Mouse (Mus musculus): Measurements from ENCODE around the gene 1700013F07Rik.
"Not testable (repeated sequence)": the region's sequence is repeated elsewhere in the genome, so short reads cannot be mapped to it uniquely, and the experiment has no call there.

Gene 1700013F07Rik
- long read RNA-seq, experiment 1, partial matches to known transcripts: 0 of 1 reads
- long read RNA-seq, experiment 1, other reads (novel, unspliced or antisense): 1 of 1 reads
- long read RNA-seq, experiment 2, partial matches to known transcripts: 0 of 1 reads
- long read RNA-seq, experiment 2, other reads (novel, unspliced or antisense): 1 of 1 reads

DNA sequence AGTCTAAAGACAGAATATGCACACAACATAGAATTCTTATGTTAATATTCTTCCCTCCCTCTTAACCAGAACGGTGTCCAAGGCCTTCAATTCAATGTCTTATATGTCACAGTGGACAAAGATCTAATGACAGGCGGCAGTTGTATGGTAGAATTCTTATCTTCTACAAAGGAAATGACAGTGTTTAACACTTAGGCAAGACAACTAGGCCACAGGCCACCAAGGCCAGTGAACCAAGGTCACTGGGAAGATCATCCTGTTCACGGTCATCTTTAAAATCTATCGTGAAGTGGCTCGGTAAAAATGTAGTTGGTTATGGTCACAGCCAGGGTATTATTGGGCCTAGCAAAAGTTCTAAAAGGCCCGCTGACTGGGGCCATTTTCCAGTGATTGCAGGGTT lies at the start of gene 1700013F07Rik:
1700013F07Rik (plus strand) TSS at position 200 of the 400 bp plus-strand sequence.
- intact Hi-C loops (cut with DNase I): no loop called here

DNA sequence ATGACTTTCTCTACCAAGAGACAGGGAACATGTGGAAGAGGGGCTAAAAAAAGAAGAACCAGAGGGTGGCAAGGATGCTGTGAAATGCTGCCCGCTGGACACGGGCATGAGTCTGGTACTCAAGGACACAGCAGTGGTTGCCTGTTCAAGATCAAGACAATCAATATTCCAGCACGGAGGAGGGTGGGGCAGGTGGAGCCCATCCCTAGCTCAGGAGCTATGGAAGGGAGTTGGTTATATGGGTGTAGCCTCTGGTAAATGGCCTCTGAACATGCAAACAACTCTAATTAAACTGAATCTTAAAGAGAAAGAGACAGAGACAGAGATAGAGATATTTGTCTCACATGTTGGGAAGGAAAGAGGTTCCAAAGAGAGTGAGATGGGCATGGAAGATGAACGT lies 49.2 kb upstream of the 1700013F07Rik start:
- intact Hi-C loops (cut with DNase I): no loop called here

DNA sequence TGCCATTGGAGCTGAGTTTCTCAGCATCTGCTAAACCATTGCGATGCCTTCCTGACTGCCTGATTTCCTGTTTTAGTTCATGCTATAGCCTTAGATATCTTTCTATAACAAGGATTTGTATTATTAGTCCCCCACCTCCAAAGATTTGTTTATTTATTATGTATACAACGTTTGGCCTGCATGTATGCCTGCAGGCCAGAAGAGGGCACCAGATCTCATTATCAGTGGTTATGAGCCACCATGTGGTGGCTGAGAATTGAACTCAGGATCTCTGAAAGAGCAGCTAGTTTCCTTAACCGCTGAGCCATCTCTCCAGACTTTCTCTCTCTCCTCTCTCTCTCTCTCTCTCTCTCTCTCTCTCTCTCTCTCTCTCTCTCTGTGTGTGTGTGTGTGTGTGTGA lies 44.0 kb upstream of the 1700013F07Rik start:
- intact Hi-C loops (cut with DNase I): no loop called here

DNA sequence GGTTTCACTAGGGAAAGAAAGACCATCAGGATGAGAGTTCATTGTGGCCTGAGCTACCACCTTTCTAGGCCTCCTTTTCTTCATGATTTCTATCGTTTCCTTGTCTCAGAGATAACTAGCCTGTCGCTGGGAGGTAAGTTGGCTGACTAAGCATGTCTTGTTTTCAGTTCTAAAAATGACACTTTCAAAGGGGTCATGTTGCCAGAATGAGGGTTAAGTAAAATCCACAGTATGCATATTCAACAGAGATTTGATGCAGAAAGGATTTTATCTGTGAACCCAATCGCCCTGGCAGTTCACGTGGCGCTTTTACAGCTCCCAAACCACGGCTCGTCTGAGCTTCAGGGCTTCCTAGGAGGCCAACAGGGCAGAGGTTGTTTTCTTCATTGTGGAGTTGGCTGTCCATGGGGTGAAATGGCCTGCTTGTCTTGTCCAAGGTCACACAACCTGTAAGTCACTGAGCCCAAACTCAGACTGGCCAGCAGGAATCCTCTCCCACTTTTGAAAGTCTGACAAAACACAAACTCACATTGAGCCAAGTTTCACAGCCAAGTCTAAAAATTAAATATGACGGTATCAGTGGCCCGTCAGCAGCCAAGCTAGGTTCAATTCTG lies 39.0 kb upstream of the 1700013F07Rik start:
- intact Hi-C loops (cut with DNase I): no loop called here

DNA sequence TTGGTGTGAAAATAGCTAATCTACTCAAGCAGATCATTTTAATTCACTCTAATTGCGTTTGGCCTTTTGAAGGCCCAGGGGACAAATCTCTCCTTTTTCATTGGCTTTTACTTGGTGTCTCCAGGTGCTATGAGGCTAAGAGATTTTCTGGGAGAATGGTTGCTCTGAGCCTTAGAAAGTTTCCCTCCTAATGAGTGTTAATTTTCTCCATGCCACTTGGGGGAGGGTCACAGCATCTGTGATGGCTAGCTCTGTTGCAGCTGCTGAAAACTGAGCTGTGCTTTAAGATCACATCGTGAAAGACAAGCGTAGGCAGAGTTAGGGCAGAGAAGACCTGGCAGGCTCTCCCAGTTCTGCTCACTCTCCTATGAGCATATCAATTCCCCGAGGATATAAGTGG lies 38.5 kb upstream of the 1700013F07Rik start:
- intact Hi-C loops (cut with DNase I): no loop called here

DNA sequence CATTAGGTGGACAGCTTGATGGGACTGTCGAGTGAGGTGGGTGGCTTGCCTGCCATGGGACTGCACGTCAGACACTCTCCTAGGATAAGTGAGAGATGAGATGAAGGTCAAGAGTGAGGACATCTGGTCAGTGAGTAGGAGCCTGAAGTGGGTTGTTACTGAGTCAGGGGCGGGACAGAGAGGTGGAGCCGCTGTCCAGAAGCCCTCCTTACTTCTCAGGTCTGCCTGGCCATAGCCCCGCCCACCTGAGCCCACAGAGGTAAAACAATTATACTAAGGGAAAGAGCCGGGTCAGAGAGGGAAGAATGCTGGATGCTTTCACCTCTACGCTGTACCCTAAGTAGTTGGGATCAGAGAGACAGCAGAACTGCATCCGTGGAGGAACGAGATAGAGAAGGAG lies 36.3 kb upstream of the 1700013F07Rik start:
- intact Hi-C loops (cut with DNase I): no loop called here

DNA sequence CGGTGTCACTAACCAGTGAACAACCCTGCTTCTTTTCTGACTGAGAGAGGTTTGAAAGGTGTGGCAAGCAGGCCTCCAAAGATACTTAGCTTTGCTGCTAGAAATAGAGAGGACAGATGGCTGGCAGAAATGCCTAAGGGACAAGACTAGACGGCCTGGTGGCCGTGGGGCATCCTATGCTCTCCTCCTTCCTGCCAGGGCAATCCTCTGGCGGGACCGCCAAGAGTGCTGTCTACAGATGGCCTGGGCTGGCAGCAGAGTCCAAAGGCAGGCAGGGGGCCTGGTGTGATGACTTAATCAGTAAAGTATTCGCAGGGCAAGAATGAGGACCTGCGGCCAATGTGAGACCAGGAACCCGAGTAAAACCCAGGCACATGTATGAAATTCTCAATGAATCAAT lies 34.1 kb upstream of the 1700013F07Rik start:
- intact Hi-C loops (cut with DNase I): no loop called here

DNA sequence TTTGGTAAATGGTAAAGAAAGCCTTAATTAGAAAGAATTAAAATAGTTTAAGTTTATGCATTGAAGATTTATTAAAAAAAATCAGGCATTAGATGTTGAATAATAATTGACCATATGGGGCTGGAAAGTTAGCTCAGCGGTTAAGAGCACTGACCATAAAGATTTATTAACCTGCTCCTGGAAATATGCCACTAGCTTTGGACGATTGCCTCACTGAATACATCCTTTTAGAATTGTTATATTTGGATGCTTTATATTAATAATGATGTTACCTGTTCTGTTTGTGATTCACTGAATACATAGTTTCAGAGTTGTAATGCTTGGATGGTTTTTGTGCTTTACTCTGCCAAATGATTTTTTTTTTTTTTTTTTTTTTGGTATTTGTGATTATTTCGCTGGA lies 32.5 kb upstream of the 1700013F07Rik start:
- intact Hi-C loops (cut with DNase I): not testable (repeated sequence)

DNA sequence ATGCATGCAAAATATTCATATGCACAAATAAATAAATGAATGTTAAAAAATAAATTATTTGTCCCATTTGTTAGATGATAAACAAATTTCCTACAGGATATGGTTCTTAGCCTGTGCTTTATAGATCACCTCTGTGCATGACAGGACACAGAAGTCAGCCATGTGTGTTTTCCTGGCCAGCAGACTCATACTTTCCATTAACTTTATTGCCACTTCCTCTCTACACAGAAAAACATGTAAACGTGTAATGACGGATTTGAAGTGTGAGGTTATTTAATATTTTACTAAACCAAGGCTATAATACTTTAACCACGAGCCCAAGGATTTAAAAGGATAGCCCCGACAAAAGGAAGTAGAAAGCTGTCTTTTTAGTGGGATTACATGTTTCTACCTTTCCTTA lies 30.0 kb upstream of the 1700013F07Rik start:
- intact Hi-C loops (cut with DNase I): no loop called here

DNA sequence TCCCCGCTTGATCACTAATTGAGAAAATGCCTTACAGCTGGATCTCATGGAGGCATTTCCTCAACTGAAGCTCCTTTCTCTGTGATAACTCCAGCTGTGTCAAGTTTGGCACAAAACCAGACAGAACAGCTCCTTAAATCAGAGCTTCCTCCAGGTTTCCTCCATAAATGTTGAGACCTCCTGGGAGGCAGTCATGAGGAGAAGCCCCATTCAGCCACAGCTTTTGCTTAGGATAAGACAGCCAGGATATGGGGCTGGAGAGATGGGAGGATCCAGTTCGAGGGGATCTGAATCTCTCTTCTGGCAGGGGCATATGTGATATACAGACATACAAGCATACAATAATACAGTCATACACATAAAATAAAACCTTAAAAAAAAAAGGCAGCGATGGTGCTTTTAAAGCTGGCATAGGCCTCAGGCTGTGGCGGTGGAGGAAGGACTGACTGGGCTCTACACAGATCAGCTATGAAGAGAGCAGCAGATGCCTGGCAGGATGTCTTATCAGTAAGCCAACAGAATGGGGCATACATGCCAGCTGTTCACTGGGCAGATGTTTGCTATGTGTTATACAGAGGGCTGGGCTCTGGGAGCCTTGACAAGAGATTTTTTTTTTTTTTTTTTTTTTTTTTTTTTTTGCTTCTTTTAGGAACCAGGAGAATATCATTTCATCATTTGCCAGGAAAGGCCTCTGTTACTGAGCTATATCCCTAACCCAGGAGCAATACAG lies 25.0 kb upstream of the 1700013F07Rik start:
- intact Hi-C loops (cut with DNase I): no loop called here

DNA sequence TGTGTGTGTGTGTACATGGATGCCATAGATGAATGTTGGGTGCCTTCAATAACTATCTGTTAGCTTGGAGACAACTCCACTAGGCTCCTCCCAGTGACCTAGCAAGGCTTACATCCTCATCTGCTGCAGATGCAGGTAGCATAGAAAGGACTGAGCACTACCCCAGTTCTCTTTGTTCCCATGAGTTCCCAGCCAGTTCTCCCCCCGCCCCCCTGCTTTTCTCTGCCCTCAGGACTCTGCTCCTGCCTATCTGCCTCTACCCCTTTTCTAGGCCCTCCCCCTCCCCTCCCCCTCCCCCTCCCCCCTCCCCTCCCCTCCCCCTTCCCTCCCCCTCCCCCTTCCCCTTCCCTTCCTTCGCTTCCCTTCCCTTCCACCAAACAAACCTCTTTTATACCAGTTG lies 23.8 kb upstream of the 1700013F07Rik start:
- intact Hi-C loops (cut with DNase I): no loop called here

DNA sequence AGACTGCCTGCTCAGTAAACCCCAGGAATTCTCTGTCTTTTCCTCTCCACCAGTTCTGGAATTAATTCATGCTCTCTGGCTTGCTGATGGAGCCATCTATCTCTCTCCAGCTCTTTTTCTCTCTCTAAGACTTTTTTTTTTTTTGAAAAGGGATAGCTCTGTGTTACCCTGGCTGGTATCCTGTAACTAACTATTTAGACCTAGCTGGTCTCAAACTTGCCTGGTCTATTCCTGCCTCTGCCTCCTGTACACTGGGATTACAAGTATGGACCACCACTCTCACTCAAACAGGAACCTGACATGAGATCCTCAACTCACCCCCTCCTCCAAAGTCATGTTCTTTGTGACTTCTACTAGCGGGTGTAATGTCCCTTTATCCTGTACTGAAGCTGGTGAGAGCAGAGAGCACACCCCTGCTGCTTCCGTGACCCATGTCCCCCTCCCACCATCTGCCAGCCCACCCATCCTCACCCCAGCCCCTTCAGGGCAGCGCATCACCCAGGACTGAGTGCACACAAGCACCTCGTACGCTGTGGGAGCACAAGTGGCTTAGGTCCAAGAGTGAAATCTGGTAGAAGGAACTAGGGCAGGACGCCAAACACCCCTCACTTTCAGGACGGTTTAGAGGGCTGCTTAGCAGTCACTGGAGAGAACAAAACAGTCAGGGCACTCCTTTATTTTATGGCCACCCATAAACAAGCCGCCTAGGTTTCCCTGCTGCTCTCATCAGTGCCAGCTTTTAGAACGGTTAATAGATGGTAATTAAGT lies 23.1 kb upstream of the 1700013F07Rik start:
- intact Hi-C loops (cut with DNase I): no loop called here

DNA sequence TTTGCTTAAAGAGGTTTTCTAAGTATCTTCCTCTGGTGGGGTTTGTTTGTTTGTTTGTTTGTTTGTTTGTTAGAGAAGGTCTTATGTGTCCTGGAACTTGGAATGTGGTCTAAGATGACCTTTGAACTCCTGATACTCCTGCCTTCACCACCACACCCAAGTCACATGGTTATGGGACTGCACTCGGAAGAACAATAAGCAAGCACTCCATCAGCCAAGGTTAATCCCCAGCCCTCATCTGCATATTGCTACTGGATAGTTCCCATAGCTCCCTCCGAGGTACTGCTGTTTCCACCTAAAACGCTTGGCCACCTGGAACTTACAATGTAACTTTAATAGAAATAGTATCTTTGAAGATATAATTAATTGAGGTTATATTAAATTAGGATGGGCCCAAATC lies 20.5 kb upstream of the 1700013F07Rik start:
- intact Hi-C loops (cut with DNase I): no loop called here

DNA sequence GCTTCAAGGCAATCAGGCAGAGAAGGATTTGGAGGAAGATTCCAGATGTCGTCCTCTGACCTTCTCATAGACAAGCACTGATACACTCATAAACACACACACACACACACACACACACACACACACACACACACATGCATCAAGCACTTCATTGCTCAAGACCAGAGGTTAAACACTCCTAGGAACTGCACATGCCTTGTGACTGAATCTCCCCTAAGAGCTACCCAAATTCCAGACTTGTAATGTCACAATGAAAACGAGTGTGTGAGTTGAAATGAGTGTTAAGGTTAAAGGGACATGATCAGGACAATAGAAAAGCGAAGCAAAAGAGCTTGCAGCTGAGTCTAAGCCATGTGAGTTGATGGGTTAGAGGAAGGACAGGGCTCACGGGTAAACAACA lies 15.7 kb upstream of the 1700013F07Rik start:
- intact Hi-C loops (cut with DNase I): no loop called here

DNA sequence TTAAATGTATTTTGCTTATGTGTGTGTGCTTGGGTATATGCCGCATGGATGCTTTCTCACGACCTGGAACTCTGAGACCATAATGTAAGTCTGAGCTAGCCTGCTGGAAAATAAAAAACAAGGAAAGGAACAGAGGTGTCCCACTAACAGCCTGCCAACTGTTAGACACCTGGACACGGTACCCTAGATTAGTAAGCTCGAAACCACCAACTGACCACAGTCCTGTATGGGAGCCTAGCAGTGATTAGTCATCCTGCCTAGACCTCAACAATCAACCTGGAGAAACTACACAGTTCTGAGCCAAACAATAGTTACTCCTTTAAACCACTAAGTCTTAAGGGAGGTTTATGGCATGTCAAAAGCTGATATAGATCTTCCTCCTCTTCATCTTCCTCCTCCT lies 10.5 kb upstream of the 1700013F07Rik start:
- intact Hi-C loops (cut with DNase I): no loop called here

DNA sequence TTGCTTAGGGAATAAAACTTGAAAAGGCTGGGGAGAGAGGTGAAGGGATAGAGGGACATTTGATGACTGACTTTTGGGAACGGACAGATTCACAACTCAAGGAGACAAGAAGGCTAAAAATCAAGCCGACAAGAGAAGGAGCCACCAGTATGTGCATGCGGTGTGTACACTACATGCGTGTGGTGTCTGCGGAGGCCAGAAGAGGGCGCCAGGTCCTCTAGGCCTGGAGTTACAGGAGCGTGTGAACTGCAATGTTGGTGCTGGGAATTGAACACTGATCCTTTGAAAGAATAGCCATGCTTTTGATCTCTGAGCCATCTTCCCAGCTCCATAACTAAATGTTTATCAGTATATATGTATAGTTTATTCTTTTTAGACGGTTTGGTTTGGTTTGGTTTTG lies 5.5 kb upstream of the 1700013F07Rik start:
- intact Hi-C loops (cut with DNase I): no loop called here

DNA sequence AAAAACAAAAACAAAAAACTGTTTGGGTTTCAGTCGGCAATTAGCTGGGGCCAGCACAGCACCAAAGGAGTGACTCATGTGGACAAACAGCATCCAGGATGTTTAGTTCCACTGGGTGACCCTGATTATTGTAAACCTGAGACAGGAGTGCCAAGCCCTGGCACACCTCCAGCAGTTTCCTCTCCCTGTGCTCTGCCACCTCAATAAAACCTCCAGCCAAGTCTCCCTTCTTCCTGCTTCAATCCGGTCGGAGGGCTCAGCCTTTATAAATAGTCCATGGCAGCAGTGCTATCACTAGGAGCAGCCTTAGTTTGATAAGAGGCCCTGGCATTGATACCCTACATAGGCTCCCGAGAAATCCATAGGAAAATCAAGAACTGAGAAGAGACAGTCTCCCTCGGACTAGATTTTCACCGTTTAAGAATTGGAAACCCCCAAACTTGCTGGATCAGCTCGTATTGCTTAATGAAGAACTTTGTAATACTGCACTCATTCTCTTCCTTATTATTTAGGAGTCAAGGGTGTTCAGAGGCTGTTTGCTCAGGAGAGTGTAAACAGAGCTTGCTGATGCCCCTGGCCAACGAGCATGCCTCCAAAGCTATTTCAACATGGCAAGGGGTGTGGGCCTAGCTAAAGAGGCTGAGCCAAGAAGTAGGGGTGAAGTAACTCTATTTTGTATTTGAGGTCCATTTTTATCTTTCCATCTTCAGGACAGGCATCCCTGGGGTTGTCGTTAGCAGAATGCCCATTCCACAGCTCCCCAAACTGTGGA lies 650 bp upstream of the 1700013F07Rik start:
- intact Hi-C loops (cut with DNase I): no loop called here

DNA sequence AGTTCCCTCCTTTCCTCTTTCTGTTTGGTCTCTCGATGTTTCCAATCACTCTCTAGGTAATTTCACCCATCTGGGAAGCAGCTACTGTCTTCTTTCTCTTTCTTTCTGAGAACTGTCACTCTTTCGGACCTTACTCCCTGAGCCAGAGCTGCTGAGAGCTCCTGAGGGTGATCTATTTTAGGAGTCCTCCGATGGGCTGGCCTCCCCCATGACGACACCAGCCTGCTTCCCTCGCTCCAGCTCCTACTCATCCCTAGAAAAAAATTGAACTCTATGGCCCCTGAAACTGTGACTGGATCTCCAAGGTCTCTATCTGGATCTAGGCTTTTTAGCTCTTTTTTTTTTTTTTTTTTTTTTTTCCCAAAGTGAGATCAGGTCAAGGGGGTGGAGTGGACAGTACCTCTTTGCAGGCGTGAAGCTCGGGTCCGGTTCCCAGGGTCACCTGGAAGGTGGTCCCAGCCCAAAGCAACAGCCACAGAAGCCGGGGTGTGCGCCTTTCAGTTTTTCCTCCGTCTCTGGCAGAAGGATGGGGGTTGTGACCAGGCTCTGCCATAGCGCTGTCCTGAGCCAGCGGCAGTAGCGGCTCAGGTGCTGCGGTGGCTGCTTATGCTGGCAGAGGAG lies 2.1 kb downstream of the 1700013F07Rik start:
- intact Hi-C loops (cut with DNase I): no loop called here

DNA sequence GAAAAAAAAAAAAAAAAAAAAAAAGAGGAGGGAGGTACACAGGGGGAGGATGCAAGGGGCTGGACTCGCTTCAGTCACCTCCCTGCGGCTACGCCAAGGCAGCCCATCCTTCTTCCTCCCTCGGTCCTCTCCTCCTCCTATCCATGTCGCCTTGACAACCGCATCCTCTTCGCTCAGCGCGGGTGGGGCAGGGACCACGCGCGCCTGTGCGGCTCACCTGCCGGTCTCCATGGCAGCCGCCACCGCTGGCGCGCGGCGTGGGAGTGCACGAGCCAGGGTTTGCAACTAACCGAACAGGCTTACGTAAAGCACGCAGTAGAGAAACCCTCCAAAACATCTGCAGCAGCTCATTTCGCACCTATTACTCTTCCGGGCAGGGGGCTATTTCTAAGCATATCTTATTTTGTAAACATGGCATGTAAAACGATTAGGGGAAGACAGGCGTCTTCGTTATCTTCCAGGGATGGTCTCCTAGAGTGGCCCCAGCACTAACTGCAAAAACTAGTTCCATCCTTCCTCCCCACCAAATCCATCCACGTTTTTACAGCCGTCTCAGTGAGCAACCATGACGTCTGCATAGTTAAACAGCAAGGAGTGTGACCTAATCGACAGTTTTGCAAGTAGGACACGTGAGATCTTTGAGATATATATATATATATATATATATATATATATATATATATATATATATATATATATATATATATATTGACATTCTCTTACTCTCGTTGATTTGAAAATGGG lies 2.7 kb downstream of the 1700013F07Rik start, which contains the start of gene 5330417C22Rik:
5330417C22Rik (minus strand) TSS at position 20 of the 744 bp plus-strand sequence.
- intact Hi-C loops (cut with DNase I): no loop called here

DNA sequence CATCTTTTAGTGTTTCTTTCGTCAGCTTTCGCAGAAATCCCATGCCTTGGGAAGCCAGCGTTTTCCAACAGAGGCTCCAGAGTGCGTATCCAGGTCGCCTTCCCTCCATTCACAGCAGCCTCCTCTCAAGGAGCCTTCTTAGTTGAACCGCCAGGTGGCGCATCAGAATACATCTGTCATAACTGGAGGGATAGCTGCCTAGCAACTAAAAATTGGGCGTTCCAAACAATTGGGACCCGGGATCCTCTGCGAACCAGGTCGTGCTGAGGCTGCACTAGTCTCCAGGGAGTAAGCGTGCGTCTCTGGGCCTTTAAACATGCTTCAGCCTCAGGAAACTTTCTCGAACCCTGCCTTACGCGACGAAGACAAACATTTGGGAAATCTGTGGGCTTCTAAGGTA lies 3.4 kb downstream of the 1700013F07Rik start:
- intact Hi-C loops (cut with DNase I): no loop called here
